Comparison of ENCODE assay signal across 8 mouse cellular contexts in genomic region chrX:74270902-74271551, GRCm38 (mm10). TPM values are rescaled to one million over a fixed set of nuclear protein-coding genes. Genes with fewer than 3 reads are reported as not detected.
DNase-seq lines count a peak whose midpoint lies in the region; ATAC-seq lines count a peak whose summit lies in the region.

No protein-coding gene starts in this region.

- H3K4me1 ChIP-seq in lung, embryonic 16.5 days (replicated peaks; ENCODE audit: control insufficient read depth, insufficient read depth, low read length) = 0 out of 2 replicates have a peak, but pooled peaks cover 2% of the 10 kb centered on the region

- H3K4me2 ChIP-seq in lung, embryonic 16.5 days (ENCODE audit: low read depth, low read length) = peak overlapping the region; percentile 56

- H3K36me3 ChIP-seq in lung, embryonic 16.5 days (ENCODE audit: control insufficient read depth, insufficient read depth, low read length) = peaks cover 4% of the 10 kb centered on the region; the same call in 1 of the 2 replicates

- ATAC-seq in lung, embryonic 16.5 days (ENCODE audit: low read depth) = no peak

- peak overlapping the region; percentile 65 for H3K4me3 ChIP-seq in lung, embryonic 16.5 days (ENCODE audit: low read length)

- 13% methylated on average over 27 of the region's 27 CpGs for WGBS in lung, embryonic 16.5 days

- no peaks in the 10 kb centered on the region for H3K27me3 ChIP-seq in lung, embryonic 16.5 days (ENCODE audit: control insufficient read depth, insufficient read depth, low read depth, low read length)

- no peaks in the 10 kb centered on the region for H3K9me3 ChIP-seq in lung, embryonic 16.5 days (ENCODE audit: control insufficient read depth, low read length)

- peak; percentile 16 for DNase-seq in ovary, postnatal 36 days (ENCODE audit: low spot score)
- no peak for DNase-seq in ovary, postnatal 10 days (ENCODE audit: low spot score)
- DNase-seq in brain, adult 2 months (ENCODE audit: low read depth, low spot score) = peak; percentile 50
- DNase-seq in gastrocnemius, adult 8-10 months (ENCODE audit: low spot score in 2 of 2) = peak; percentile 8 to 20
- DNase-seq in kidney, adult 9 months = peak; percentile 50
- peak; percentile 45 for DNase-seq in retina, embryonic 14.5 days (ENCODE audit: low spot score)
- no peak for DNase-seq in ovary, postnatal 14 days (ENCODE audit: low spot score)

- H3K27ac ChIP-seq in lung, embryonic 16.5 days (ENCODE audit: low read length) = peak overlapping the region; percentile 68

- peak overlapping the region; percentile 79 for H3K9ac ChIP-seq in lung, embryonic 16.5 days (ENCODE audit: low read length)

RNA-seq across cellular contexts. Expression of gene Rpl10, which starts 0.4 kb away (rescaled TPM):
- 100 to 1,000 TPM; 130 to 325 (median 183) TPM for total RNA-seq in gastrocnemius, adult 8-10 months (2022)
- polyA plus RNA-seq in lung, embryonic 16.5 days (2015; fragmentation: Nextera tagmentation; extraction: Ambion mirVana) = 826 and 850 TPM in 2 replicates

RNA-seq across cellular contexts. Expression of gene Taz, which starts 10.7 kb away (rescaled TPM):
- 10 to 100 TPM; 39.0 to 53.5 (median 48.1) TPM for total RNA-seq in gastrocnemius, adult 8-10 months (2022)
- 81.9 and 91.7 TPM in 2 replicates for polyA plus RNA-seq in lung, embryonic 16.5 days (2015; fragmentation: Nextera tagmentation; extraction: Ambion mirVana)

RNA-seq across cellular contexts. Expression of gene Dnase1l1, which starts 11.1 kb away (rescaled TPM):
- 100 to 1,000 TPM; 126 to 143 (median 137) TPM for total RNA-seq in gastrocnemius, adult 8-10 months (2022)
- polyA plus RNA-seq in lung, embryonic 16.5 days (2015; fragmentation: Nextera tagmentation; extraction: Ambion mirVana) = 17.4 and 18.6 TPM in 2 replicates

RNA-seq across cellular contexts. Expression of gene Emd, which starts 16.5 kb away (rescaled TPM):
- total RNA-seq in gastrocnemius, adult 8-10 months (2022) = 10 to 100 TPM; 23.0 to 29.5 (median 26.9) TPM
- polyA plus RNA-seq in lung, embryonic 16.5 days (2015; fragmentation: Nextera tagmentation; extraction: Ambion mirVana) = 24.9 and 25.4 TPM in 2 replicates

RNA-seq across cellular contexts. Expression of gene Flna, which starts 21.4 kb away (rescaled TPM):
- 10 to 100 TPM; 24.0 to 39.3 (median 32.3) TPM for total RNA-seq in gastrocnemius, adult 8-10 months (2022)
- 372 and 374 TPM in 2 replicates for polyA plus RNA-seq in lung, embryonic 16.5 days (2015; fragmentation: Nextera tagmentation; extraction: Ambion mirVana)

Comparison
In these comparisons a context has a peak if more than half of its experiments do, and no peak if none do; other contexts are left out.
1. DNase-seq: peak in ovary, postnatal 36 days (single experiment), brain, adult 2 months (single experiment), gastrocnemius, adult 8-10 months (2 of 2), kidney, adult 9 months (single experiment) and retina, embryonic 14.5 days (single experiment); none in ovary, postnatal 10 days (single experiment) and ovary, postnatal 14 days (single experiment).